Mouse (Mus musculus) cerebellum, adult 2 months (tissue): ENCODE data around the gene N6amt1.

ENCODE experiments used
- CTCF ChIP-seq: fragments of 200-500 bp; IDR thresholded peaks from 2 replicates; pipeline ENCODE4 v1.5.1; 2011; ENCODE audit warnings: low read depth, mild to moderate bottlenecking, control low read depth, low read length, moderate library complexity, borderline replicate concordance; ENCODE audit not compliant: insufficient read depth
- POLR2A ChIP-seq: fragments of 200-500 bp; IDR thresholded peaks from 2 replicates; pipeline ENCODE4 v1.6.1; 2011; ENCODE audit warnings: low read length, control low read depth, borderline replicate concordance; ENCODE audit not compliant: insufficient read depth

DNA sequence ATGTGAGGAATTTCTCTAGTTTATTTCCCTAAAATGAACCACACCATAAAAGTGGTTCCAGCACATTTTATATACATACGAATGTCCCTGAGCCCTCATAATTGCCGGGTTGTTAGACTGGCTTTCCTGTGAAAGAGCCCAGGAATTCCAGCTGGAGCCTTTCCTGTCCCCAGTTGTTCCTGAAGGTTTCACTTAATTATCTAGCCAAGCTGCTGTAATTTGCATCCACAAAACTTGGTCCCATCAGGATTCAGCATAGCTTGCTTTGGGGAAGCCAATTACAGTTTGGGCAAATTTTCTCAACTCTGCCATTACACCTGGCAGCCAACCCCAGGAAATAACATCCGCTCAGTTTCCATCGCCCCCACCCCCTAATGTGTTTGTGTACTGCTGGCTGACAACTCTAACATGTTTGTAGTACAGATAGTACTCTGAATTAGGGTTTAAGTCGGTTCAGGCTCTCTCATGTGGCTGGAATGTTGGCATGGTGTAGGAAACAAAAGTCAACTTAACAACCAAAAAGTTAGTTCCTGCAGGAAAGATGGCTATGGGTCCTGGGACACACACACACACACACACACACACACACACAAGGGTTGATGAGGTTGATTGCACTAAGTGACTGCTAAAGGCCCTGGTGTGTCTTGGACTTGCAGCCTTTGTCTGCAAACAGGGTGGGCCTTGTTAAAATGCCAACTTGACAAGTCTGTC, 34.3 kb upstream of the N6amt1 start:
- TF ChIP-seq CTCF, result no peak
- no peak for TF ChIP-seq POLR2A
